Mouse (Mus musculus): ENCODE data around the gene Eps8l2. TPM values are rescaled to one million over a fixed set of nuclear protein-coding genes. Genes with fewer than 3 reads are reported as not detected.

The Eps8l2 gene
- polyA plus RNA-seq, 1 experiment from 2014 or later, result 1.2 TPM

GRCm38 (mm10) chr7:141339215-141339920 lies 688 bp downstream of the Eps8l2 start:
- WGBS, result 43% methylated on average over 20 of the region's 20 CpGs

GRCm38 (mm10) chr7:141340023-141340422 lies 1.3 kb downstream of the Eps8l2 start:
- DNase-seq (ENCODE audit: low spot score) (no peak), ATAC-seq (ENCODE audit: low FRiP score) (no peak)
- Histone ChIP-seq H3K4me2 (replicated peaks) (no peak overlapping the region), H3K27me3 (ENCODE audit: control insufficient read depth, insufficient read depth, low read length) (0 out of 2 replicates have a peak, but pooled peaks cover 3% of the 10 kb centered on the region), H3K27ac (no peak overlapping the region), H3K4me1 (replicated peaks; ENCODE audit: control insufficient read depth, insufficient read depth, low read length) (peaks cover 3% of the 10 kb centered on the region; the same call in 1 of the 2 replicates), H3K4me3 (replicated peaks; ENCODE audit: low read length) (no peak overlapping the region), H3K36me3 (replicated peaks; ENCODE audit: control insufficient read depth, insufficient read depth) (0 out of 2 replicates have a peak, but pooled peaks cover 11% of the 10 kb centered on the region), H3K9ac (no peak overlapping the region), H3K9me3 (ENCODE audit: control insufficient read depth, low read length) (no peaks in the 10 kb centered on the region)
- 86% methylated on average over 7 of the region's 7 CpGs for WGBS

More at GRCm38 (mm10) chr7:141339215-141339920, 688 bp downstream of the Eps8l2 start:
- Histone ChIP-seq H3K4me1 (replicated peaks; ENCODE audit: control insufficient read depth, insufficient read depth, low read length) (peaks cover 3% of the 10 kb centered on the region; the same call in 1 of the 2 replicates), H3K9me3 (ENCODE audit: control insufficient read depth, low read length) (no peaks in the 10 kb centered on the region), H3K27me3 (ENCODE audit: control insufficient read depth, insufficient read depth, low read length) (0 out of 2 replicates have a peak, but pooled peaks cover 3% of the 10 kb centered on the region), H3K9ac (no peak overlapping the region), H3K27ac (no peak overlapping the region), H3K4me3 (replicated peaks; ENCODE audit: low read length) (no peak overlapping the region), H3K4me2 (replicated peaks) (no peak overlapping the region), H3K36me3 (replicated peaks; ENCODE audit: control insufficient read depth, insufficient read depth) (0 out of 2 replicates have a peak, but pooled peaks cover 11% of the 10 kb centered on the region)
- ATAC-seq (ENCODE audit: low FRiP score) (no peak), DNase-seq (ENCODE audit: low spot score) (no peak)

GRCm38 (mm10) chr7:141340476-141340875 lies 1.8 kb downstream of the Eps8l2 start:
- Histone ChIP-seq H3K9ac (no peak overlapping the region), H3K27me3 (ENCODE audit: control insufficient read depth, insufficient read depth, low read length) (0 out of 2 replicates have a peak, but pooled peaks cover 3% of the 10 kb centered on the region), H3K36me3 (replicated peaks; ENCODE audit: control insufficient read depth, insufficient read depth) (0 out of 2 replicates have a peak, but pooled peaks cover 11% of the 10 kb centered on the region), H3K27ac (no peak overlapping the region), H3K4me1 (replicated peaks; ENCODE audit: control insufficient read depth, insufficient read depth, low read length) (peaks cover 3% of the 10 kb centered on the region; the same call in 1 of the 2 replicates), H3K9me3 (ENCODE audit: control insufficient read depth, low read length) (no peaks in the 10 kb centered on the region), H3K4me2 (replicated peaks) (no peak overlapping the region), H3K4me3 (replicated peaks; ENCODE audit: low read length) (no peak overlapping the region)
- DNase-seq (ENCODE audit: low spot score) (no peak), ATAC-seq (ENCODE audit: low FRiP score) (no peak)
- WGBS, result 81% methylated on average over 6 of the region's 6 CpGs

- Histone ChIP-seq H3K36me3 (replicated peaks; ENCODE audit: control insufficient read depth, insufficient read depth) (no peaks in the 10 kb centered on the region), H3K9ac (no peak overlapping the region), H3K27me3 (ENCODE audit: control insufficient read depth, insufficient read depth, low read length) (0 out of 2 replicates have a peak, but pooled peaks cover 3% of the 10 kb centered on the region), H3K9me3 (ENCODE audit: control insufficient read depth, low read length) (no peaks in the 10 kb centered on the region), H3K4me1 (replicated peaks; ENCODE audit: control insufficient read depth, insufficient read depth, low read length) (peaks cover 3% of the 10 kb centered on the region; the same call in 1 of the 2 replicates), H3K4me3 (replicated peaks; ENCODE audit: low read length) (no peak overlapping the region), H3K27ac (no peak overlapping the region), H3K4me2 (replicated peaks) (no peak overlapping the region)
- DNase-seq (ENCODE audit: low spot score) (no peak), ATAC-seq (ENCODE audit: low FRiP score) (no peak)
- WGBS, result 82% methylated on average over 10 of the region's 10 CpGs
These were observed 3.1 kb downstream of the Eps8l2 start for GRCm38 (mm10) chr7:141341689-141342226.

- DNase-seq (ENCODE audit: low spot score) (no peak), ATAC-seq (ENCODE audit: low FRiP score) (no peak)
- H3K27ac ChIP-seq, result no peak overlapping the region
- no peak overlapping the region for H3K4me2 ChIP-seq (replicated peaks)
- H3K4me3 ChIP-seq (replicated peaks; ENCODE audit: low read length), result no peak overlapping the region
- H3K9ac ChIP-seq, result no peak overlapping the region
- H3K4me1 ChIP-seq (replicated peaks; ENCODE audit: control insufficient read depth, insufficient read depth, low read length), result peaks cover 3% of the 10 kb centered on the region; the same call in 1 of the 2 replicates
- H3K36me3 ChIP-seq (replicated peaks; ENCODE audit: control insufficient read depth, insufficient read depth), result no peaks in the 10 kb centered on the region
- H3K9me3 ChIP-seq (ENCODE audit: control insufficient read depth, low read length), result no peaks in the 10 kb centered on the region
- 67% methylated on average over 2 of the region's 2 CpGs for WGBS
- H3K27me3 ChIP-seq (ENCODE audit: control insufficient read depth, insufficient read depth, low read length), result 0 out of 2 replicates have a peak, but pooled peaks cover 3% of the 10 kb centered on the region
These were observed 4.5 kb downstream of the Eps8l2 start for GRCm38 (mm10) chr7:141343230-141343629.

GRCm38 (mm10) chr7:141343696-141344095 lies 5.0 kb downstream of the Eps8l2 start:
- Histone ChIP-seq H3K27me3 (ENCODE audit: control insufficient read depth, insufficient read depth, low read length) (no peaks in the 10 kb centered on the region), H3K36me3 (replicated peaks; ENCODE audit: control insufficient read depth, insufficient read depth) (no peaks in the 10 kb centered on the region), H3K4me1 (replicated peaks; ENCODE audit: control insufficient read depth, insufficient read depth, low read length) (no peaks in the 10 kb centered on the region; the same call in 1 of the 2 replicates), H3K4me2 (replicated peaks) (no peak overlapping the region), H3K4me3 (replicated peaks; ENCODE audit: low read length) (no peak overlapping the region), H3K9me3 (ENCODE audit: control insufficient read depth, low read length) (no peaks in the 10 kb centered on the region), H3K9ac (no peak overlapping the region), H3K27ac (no peak overlapping the region)
- ATAC-seq (ENCODE audit: low FRiP score), result no peak
- 76% methylated on average over 7 of the region's 7 CpGs for WGBS
- DNase-seq (ENCODE audit: low spot score), result no peak

GRCm38 (mm10) chr7:141344787-141345186 lies 6.1 kb downstream of the Eps8l2 start:
- Histone ChIP-seq H3K9ac (no peak overlapping the region), H3K36me3 (replicated peaks; ENCODE audit: control insufficient read depth, insufficient read depth) (no peaks in the 10 kb centered on the region), H3K4me3 (replicated peaks; ENCODE audit: low read length) (no peak overlapping the region), H3K4me2 (replicated peaks) (no peak overlapping the region), H3K27me3 (ENCODE audit: control insufficient read depth, insufficient read depth, low read length) (no peaks in the 10 kb centered on the region), H3K4me1 (replicated peaks; ENCODE audit: control insufficient read depth, insufficient read depth, low read length) (no peaks in the 10 kb centered on the region), H3K9me3 (ENCODE audit: control insufficient read depth, low read length) (no peaks in the 10 kb centered on the region), H3K27ac (no peak overlapping the region)
- no peak for ATAC-seq (ENCODE audit: low FRiP score)
- no peak for DNase-seq (ENCODE audit: low spot score)
- 94% methylated on average over 5 of the region's 5 CpGs for WGBS

GRCm38 (mm10) chr7:141351061-141351460 lies 12.4 kb downstream of the Eps8l2 start:
- 82% methylated on average over 6 of the region's 6 CpGs for WGBS
- DNase-seq (ENCODE audit: low spot score) (no peak), ATAC-seq (ENCODE audit: low FRiP score) (no peak)
- no peak overlapping the region for H3K4me2 ChIP-seq (replicated peaks)
- H3K4me1 ChIP-seq (replicated peaks; ENCODE audit: control insufficient read depth, insufficient read depth, low read length), result peaks cover 8% of the 10 kb centered on the region; the same call in 1 of the 2 replicates
- H3K36me3 ChIP-seq (replicated peaks; ENCODE audit: control insufficient read depth, insufficient read depth), result no peaks in the 10 kb centered on the region
- no peaks in the 10 kb centered on the region for H3K27me3 ChIP-seq (ENCODE audit: control insufficient read depth, insufficient read depth, low read length)
- H3K27ac ChIP-seq, result no peak overlapping the region
- no peak overlapping the region for H3K9ac ChIP-seq
- no peaks in the 10 kb centered on the region for H3K9me3 ChIP-seq (ENCODE audit: control insufficient read depth, low read length)
- no peak overlapping the region for H3K4me3 ChIP-seq (replicated peaks; ENCODE audit: low read length)

GRCm38 (mm10) chr7:141355051-141355450 lies 16.4 kb downstream of the Eps8l2 start:
- H3K4me2 ChIP-seq (replicated peaks), result no peak overlapping the region
- no peaks in the 10 kb centered on the region for H3K27me3 ChIP-seq (ENCODE audit: control insufficient read depth, insufficient read depth, low read length)
- DNase-seq (ENCODE audit: low spot score) (no peak), ATAC-seq (ENCODE audit: low FRiP score) (no peak)
- 74% methylated on average over 8 of the region's 8 CpGs for WGBS
- H3K27ac ChIP-seq, result no peak overlapping the region
- no peak overlapping the region for H3K9ac ChIP-seq
- H3K4me1 ChIP-seq (replicated peaks; ENCODE audit: control insufficient read depth, insufficient read depth, low read length), result peaks cover 8% of the 10 kb centered on the region; the same call in 1 of the 2 replicates
- no peak overlapping the region for H3K4me3 ChIP-seq (replicated peaks; ENCODE audit: low read length)
- H3K36me3 ChIP-seq (replicated peaks; ENCODE audit: control insufficient read depth, insufficient read depth), result no peaks in the 10 kb centered on the region
- no peaks in the 10 kb centered on the region for H3K9me3 ChIP-seq (ENCODE audit: control insufficient read depth, low read length)

Measured in hindbrain, embryonic 14.5 days (tissue).